Mouse (Mus musculus) intestine, embryonic 16.5 days (tissue): ENCODE measurements around the gene Sncb. TPM values are rescaled to one million over a fixed set of nuclear protein-coding genes. Genes with fewer than 3 reads are reported as not detected.

Experiments
- ATAC-seq: fragments of 200-750 bp; cut with Nextera tagmentation; 2 replicates; pipeline ENCODE4 v1.8.0; 2017; ENCODE audit warnings: moderate TSS enrichment, moderate library complexity
- H3K27ac ChIP-seq: fragments of 300-500 bp; sonication (generic); 2 replicates; pipeline ENCODE4 v1.5.1; 2014; ENCODE audit warnings: mild to moderate bottlenecking, low read length
- H3K27me3 ChIP-seq: fragments of 300-500 bp; sonication (generic); replicated peaks from 2 replicates; pipeline ENCODE4 v1.6.1; 2014; ENCODE audit warnings: low read length, control low read depth, mixed read lengths; ENCODE audit not compliant: control insufficient read depth, insufficient read depth
- H3K36me3 ChIP-seq: fragments of 300-500 bp; sonication (generic); 2 replicates; pipeline ENCODE4 v1.6.1; 2014; ENCODE audit warnings: low read length, control low read depth; ENCODE audit not compliant: control insufficient read depth, insufficient read depth
- H3K4me1 ChIP-seq: fragments of 300-500 bp; sonication (generic); 2 replicates; pipeline ENCODE4 v1.6.1; 2014; ENCODE audit warnings: low read length, control low read depth, mixed read lengths; ENCODE audit not compliant: control insufficient read depth, insufficient read depth
- H3K4me2 ChIP-seq: fragments of 300-500 bp; sonication (generic); 2 replicates; pipeline ENCODE4 v1.6.1; 2014; ENCODE audit warnings: low read depth, low read length, control low read depth
- H3K4me3 ChIP-seq: fragments of 300-500 bp; sonication (generic); 2 replicates; pipeline ENCODE4 v1.5.1; 2014; ENCODE audit warnings: mild to moderate bottlenecking, low read length
- H3K9ac ChIP-seq: fragments of 300-500 bp; sonication (generic); 2 replicates; pipeline ENCODE4 v1.6.1; 2014; ENCODE audit warnings: low read depth, low read length
- H3K9me3 ChIP-seq: fragments of 300-500 bp; sonication (generic); 2 replicates; pipeline ENCODE4 v1.6.1; 2016; ENCODE audit warnings: low read length, control low read depth; ENCODE audit not compliant: control insufficient read depth
- WGBS: fragments of 180-500 bp; shearing (Covaris S2); extraction: QIAGEN DNeasy Blood & Tissue Kit; methylation state at CpG from one replicate; pipeline ENCODE4 v1.1.7; 2014; 5-methylcytosine and 5-hydroxymethylcytosine counted together
- polyA plus RNA-seq: library from polyadenylated mRNA; unstranded; fragments of >200 nt; fragmentation: Nextera tagmentation; extraction: Ambion mirVana; gene quantifications from 2 replicates; pipeline ENCODE4 v1.2.1, GENCODE M21; 2015

Gene Sncb
- polyA plus RNA-seq, 1 experiment from 2014 or later, result 0.46 TPM

DNA sequence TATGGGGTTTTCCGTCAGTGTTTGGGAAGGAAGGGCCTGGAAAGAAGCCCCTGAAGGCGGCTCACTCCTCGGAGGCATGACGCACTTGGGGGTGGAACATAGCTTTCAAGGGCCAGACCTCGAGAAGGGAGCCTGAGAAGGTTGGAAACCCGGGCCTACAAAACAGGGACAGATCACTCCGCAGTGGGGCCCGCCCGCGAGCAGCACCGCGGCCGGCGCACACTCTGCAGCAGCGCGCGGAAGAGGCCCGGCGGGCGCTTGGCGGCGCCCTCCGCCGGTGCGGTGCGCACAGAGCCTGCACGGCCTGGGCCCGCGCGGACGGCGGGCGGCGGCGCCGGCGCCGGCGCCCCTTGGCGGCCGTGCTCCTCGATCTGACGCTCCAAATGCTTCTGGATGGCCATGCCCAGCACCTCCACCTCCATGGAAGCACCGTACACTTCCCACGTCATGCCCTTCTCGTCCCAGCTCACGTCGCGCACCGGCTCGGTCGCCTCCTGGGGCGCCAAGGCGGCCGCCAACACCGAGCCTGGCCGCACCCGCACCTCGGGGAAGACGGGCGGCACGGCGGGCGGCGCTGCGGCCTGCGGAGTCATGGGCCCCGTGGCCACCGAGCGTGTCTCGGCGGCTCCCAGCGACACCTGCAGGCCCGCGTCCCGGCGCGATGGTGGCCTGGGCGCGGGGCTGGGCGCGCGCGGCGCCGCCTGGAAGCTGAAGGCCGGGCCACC, 28.7 kb downstream of the Sncb start:
- WGBS, result 1% methylated on average over 69 of the region's 87 CpGs
- Histone ChIP-seq H3K4me1 (peaks cover 13% of the 10 kb centered on the region), H3K4me3 (peak overlapping the region; percentile 39), H3K9ac (peak overlapping the region; percentile 41), H3K4me2 (peak overlapping the region; percentile 64), H3K27me3 (peaks cover 40% of the 10 kb centered on the region), H3K36me3 (no peaks in the 10 kb centered on the region), H3K9me3 (no peaks in the 10 kb centered on the region), H3K27ac (no peak overlapping the region)
- ATAC-seq, result peak; percentile 87

DNA sequence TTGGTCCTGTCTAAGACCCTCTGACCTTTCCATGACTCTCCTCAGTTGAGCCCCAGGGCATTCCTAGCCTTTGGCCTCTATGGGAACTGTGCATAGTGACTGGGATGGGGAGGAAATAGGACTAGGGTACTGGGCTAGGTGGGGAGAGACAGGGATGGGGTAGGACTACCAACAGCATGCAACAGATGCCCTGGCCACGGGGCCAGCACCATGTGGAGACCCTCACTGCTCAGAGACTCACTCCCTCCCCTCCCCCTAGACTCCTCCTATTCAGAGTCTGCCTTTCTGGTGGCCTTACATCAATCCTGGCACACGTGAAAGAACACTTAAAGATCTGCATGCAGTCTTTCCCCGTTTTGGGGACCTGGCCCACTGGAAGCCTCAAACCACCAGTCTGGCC, 29.5 kb downstream of the Sncb start:
- H3K4me1 ChIP-seq, result peaks cover 13% of the 10 kb centered on the region
- peak; percentile 8; the same call in 1 of the 2 replicates for ATAC-seq
- H3K9ac ChIP-seq, result peak overlapping the region; percentile 41
- H3K36me3 ChIP-seq, result no peaks in the 10 kb centered on the region
- peak overlapping the region; percentile 64 for H3K4me2 ChIP-seq
- no peaks in the 10 kb centered on the region for H3K9me3 ChIP-seq
- peak overlapping the region; percentile 39; the same call in 1 of the 2 replicates for H3K4me3 ChIP-seq
- 29% methylated on average over 3 of the region's 3 CpGs for WGBS
- H3K27me3 ChIP-seq, result peaks cover 40% of the 10 kb centered on the region
- no peak overlapping the region for H3K27ac ChIP-seq

DNA sequence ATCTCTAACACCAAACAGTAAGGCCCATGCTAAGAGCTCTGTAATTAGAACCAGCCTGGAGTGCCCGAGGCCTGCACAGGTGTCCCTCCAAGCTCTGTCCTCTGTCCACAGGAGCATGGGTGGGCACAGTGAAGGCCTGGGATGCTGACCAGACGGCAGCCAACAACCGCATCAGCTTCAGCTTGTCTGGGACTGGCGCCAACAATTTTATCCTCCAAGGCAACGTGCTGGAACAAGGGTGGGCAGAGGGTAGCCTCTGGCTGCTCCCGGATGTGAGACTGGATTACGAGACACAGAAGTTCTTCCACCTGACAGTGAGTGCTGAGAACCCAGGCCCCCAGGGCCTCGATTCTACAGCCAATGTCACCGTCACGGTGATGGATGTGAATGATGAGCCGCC, 40.3 kb downstream of the Sncb start:
- no peaks in the 10 kb centered on the region; the same call in 1 of the 2 replicates for H3K9me3 ChIP-seq
- no peaks in the 10 kb centered on the region for H3K27me3 ChIP-seq
- ATAC-seq, result no peak
- WGBS, result 65% methylated on average over 11 of the region's 11 CpGs
- H3K4me3 ChIP-seq, result no peak overlapping the region
- H3K4me2 ChIP-seq, result no peak overlapping the region
- no peak overlapping the region for H3K27ac ChIP-seq
- H3K4me1 ChIP-seq, result no peaks in the 10 kb centered on the region
- 0 out of 2 replicates have a peak, but pooled peaks cover 3% of the 10 kb centered on the region for H3K36me3 ChIP-seq
- H3K9ac ChIP-seq, result no peak overlapping the region

DNA sequence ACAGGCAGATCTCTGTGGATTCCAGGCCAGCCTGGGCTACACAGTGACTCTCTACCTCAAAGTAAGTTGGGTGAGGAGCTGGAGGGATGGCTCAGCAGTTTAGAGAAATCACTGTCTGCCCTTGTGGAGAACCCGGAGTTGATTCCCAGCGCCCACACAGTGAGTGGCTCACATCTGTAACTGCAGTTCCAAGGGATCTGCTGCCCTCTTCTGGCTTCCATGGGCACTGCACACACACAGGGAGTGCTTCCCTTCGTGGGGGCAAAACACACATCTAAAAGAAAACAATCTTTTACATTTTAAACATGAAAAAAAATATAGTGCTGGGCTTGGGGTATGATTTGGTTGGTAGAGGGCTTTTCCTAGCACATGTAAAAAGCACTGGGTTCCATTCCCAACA, 43.3 kb downstream of the Sncb start:
- Histone ChIP-seq H3K27me3 (no peaks in the 10 kb centered on the region), H3K4me3 (no peak overlapping the region), H3K9ac (no peak overlapping the region), H3K27ac (no peak overlapping the region), H3K4me1 (no peaks in the 10 kb centered on the region), H3K9me3 (no peaks in the 10 kb centered on the region; the same call in 1 of the 2 replicates), H3K4me2 (no peak overlapping the region), H3K36me3 (0 out of 2 replicates have a peak, but pooled peaks cover 3% of the 10 kb centered on the region)
- 88% methylated on average over 3 of the region's 3 CpGs for WGBS
- ATAC-seq, result no peak

DNA sequence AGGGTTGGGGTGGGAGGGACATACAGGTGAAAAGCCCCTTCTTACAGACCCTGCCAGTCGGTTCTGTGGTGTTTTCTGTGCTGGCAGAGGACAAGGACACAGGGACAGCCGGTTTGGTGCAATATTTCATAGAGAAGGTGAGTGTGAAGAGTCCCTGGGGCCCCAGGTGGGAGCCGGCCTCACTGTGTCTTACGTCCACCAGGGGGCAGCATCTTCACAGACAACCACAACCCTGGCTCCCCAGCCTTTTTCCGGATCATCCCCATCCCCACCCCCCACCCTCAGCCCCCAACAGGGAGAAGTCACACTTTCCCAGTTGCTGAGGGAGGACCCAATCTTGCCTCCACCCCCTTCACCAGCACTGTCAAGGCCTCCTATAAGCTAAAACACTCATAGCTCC, 49.5 kb downstream of the Sncb start:
- ATAC-seq, result peak; percentile 45; the same call in 1 of the 2 replicates
- Histone ChIP-seq H3K9ac (no peak overlapping the region), H3K4me3 (no peak overlapping the region), H3K27ac (no peak overlapping the region), H3K27me3 (no peaks in the 10 kb centered on the region), H3K36me3 (no peaks in the 10 kb centered on the region), H3K4me1 (peaks cover 4% of the 10 kb centered on the region), H3K9me3 (no peaks in the 10 kb centered on the region), H3K4me2 (no peak overlapping the region)
- 0% methylated on average over 5 of the region's 5 CpGs for WGBS

DNA sequence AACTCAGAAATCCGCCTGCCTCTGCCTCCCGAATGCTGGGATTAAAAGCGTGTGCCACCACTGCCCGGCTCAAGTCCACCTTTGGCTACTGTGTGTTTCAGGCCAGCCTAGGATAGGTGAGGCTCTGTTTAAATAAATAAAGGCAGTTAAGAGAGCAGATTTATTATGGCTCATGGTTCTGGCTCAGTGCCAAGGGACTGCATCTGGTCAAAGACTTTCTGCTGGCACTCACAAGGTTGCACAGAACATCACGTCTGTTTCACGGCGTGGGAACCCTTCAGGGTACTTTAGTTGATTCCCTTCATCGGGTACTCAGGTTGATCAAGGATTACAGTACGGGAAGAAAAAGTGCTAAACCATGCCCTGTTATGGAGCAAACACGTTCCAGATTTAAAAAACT, 51.4 kb downstream of the Sncb start:
- no peak overlapping the region for H3K4me2 ChIP-seq

DNA sequence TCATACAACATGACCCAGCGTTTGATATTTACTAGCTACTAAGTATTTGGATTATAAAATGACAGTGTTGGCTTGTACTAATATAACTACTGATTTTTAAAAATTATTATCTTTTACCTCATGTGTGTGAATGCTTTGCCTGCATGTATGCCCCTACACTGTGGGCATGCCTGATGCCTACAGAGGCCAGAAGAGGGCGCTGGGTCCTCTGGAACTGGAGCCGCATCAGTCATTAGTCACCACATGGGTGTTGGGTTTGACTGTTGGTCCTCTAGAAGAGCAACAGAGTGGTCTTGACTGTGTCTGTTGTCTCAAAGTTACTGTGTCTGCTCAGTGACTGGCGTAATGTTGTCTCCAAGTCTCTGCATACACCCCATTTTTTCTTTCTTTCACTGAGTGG, 52.0 kb downstream of the Sncb start:
- H3K9ac ChIP-seq, result no peak overlapping the region
- no peaks in the 10 kb centered on the region for H3K27me3 ChIP-seq
- H3K9me3 ChIP-seq, result no peaks in the 10 kb centered on the region; the same call in 1 of the 2 replicates
- H3K27ac ChIP-seq, result no peak overlapping the region
- 52% methylated on average over 4 of the region's 4 CpGs for WGBS
- H3K36me3 ChIP-seq, result no peaks in the 10 kb centered on the region
- H3K4me1 ChIP-seq, result peaks cover 4% of the 10 kb centered on the region
- ATAC-seq, result no peak
- no peak overlapping the region for H3K4me3 ChIP-seq
- H3K4me2 ChIP-seq, result no peak overlapping the region

More for the DNA sequence above, 51.4 kb downstream of the Sncb start:
- no peaks in the 10 kb centered on the region; the same call in 1 of the 2 replicates for H3K9me3 ChIP-seq
- H3K9ac ChIP-seq, result no peak overlapping the region
- H3K4me3 ChIP-seq, result no peak overlapping the region
- H3K27ac ChIP-seq, result no peak overlapping the region
- H3K36me3 ChIP-seq, result no peaks in the 10 kb centered on the region
- H3K27me3 ChIP-seq, result no peaks in the 10 kb centered on the region
- no peak for ATAC-seq
- 52% methylated on average over 10 of the region's 10 CpGs for WGBS
- H3K4me1 ChIP-seq, result peaks cover 4% of the 10 kb centered on the region

DNA sequence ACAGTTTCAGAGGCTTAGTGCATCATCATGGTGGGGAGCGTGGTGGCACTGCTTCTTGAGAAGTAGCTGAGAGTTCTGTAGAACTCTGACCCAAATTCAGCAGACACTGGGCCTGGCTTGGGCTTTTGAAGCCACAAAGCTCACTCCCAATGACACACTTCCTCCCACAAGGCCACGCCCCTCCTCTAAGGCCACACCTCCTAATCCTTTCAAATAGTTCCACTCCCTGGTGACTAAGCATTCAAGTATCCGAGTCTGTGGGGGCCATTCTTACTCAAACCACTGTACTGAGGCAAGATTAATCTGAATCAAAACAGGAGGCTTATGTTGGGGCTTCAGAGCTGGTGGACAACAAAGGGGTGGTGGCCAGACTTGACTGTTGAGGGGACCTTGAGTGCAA, 55.5 kb downstream of the Sncb start:
- Histone ChIP-seq H3K36me3 (no peaks in the 10 kb centered on the region), H3K4me3 (no peak overlapping the region), H3K27ac (no peak overlapping the region), H3K27me3 (no peaks in the 10 kb centered on the region), H3K9me3 (no peaks in the 10 kb centered on the region; the same call in 1 of the 2 replicates), H3K4me2 (no peak overlapping the region), H3K9ac (no peak overlapping the region), H3K4me1 (peaks cover 4% of the 10 kb centered on the region)
- 76% methylated on average over 3 of the region's 3 CpGs for WGBS
- no peak for ATAC-seq
